Mouse (Mus musculus) forebrain, embryonic 14.5 days (tissue): ENCODE measurements around the gene Snai1. TPM values are rescaled to one million over a fixed set of nuclear protein-coding genes. Genes with fewer than 3 reads are reported as not detected.

Experiments used
- polyA plus RNA-seq: library from polyadenylated mRNA; unstranded; fragments of >200 nt; fragmentation: Nextera tagmentation; extraction: Ambion mirVana; gene quantifications from 2 replicates; pipeline ENCODE4 v1.2.1, GENCODE M21; 2014

The Snai1 gene
- polyA plus RNA-seq, 1 experiment from 2014 or later = 3.0 TPM

Other genes with a start within 250 kb of the Snai1 start
- gene B4galt5, start 189.0 kb upstream of the Snai1 start, polyA plus RNA-seq = 10.9 and 12.0 TPM in 2 replicates
- gene Slc9a8, start 116.5 kb upstream of the Snai1 start, polyA plus RNA-seq = 13.8 and 15.9 TPM in 2 replicates
- gene Rnf114, start 45.5 kb upstream of the Snai1 start, polyA plus RNA-seq = 150 and 151 TPM in 2 replicates
- gene Spata2, start 45.3 kb upstream of the Snai1 start, polyA plus RNA-seq = 22.1 and 32.1 TPM in 2 replicates
- 238 and 265 TPM in 2 replicates for gene Ube2v1, start 93.9 kb downstream of the Snai1 start, polyA plus RNA-seq
- 5.4 and 6.8 TPM in 2 replicates for gene Gm20431, start 123.3 kb downstream of the Snai1 start, polyA plus RNA-seq
- 0.11 and 0.38 TPM in 2 replicates for gene Cebpb, start 150.7 kb downstream of the Snai1 start, polyA plus RNA-seq
- gene Tmem189, start 151.6 kb downstream of the Snai1 start, polyA plus RNA-seq = 21.3 and 24.8 TPM in 2 replicates